Mouse (Mus musculus) MEL (cell line): ENCODE data around the gene Flrt2. TPM values are rescaled to one million over a fixed set of nuclear protein-coding genes. Genes with fewer than 3 reads are reported as not detected.
"Not testable (repeated sequence)": the region's sequence is repeated elsewhere in the genome, so short reads cannot be mapped to it uniquely, and the experiment has no call there.

ENCODE experiments used
- DNase-seq: peaks from one replicate; pipeline ENCODE4 v3.0.0; 2011; ENCODE audit warnings: low read depth, low spot score
- H3K27ac ChIP-seq: 2 replicates; pipeline ENCODE4 v1.5.1; 2012; ENCODE audit warnings: low read depth, mild to moderate bottlenecking, control low read depth, low read length, moderate library complexity; ENCODE audit not compliant: control insufficient read depth
- H3K27me3 ChIP-seq, 2 experiments: fragments of 150-350 bp in 1 of 2; sonication (generic) in 1 of 2; 2 replicates each; pipeline ENCODE4 v1.6.1; 2012; ENCODE audit warnings: low read length in 2 of 2, mild to moderate bottlenecking in 2 of 2, improper control_type of control experiment in 1 of 2, moderate library complexity in 1 of 2; ENCODE audit not compliant: insufficient read depth in 2 of 2, control insufficient read depth in 1 of 2
- H3K36me3 ChIP-seq, 2 experiments: 2 replicates each; pipeline ENCODE4 v1.6.1; 2012 to 2014; ENCODE audit warnings: low read length in 2 of 2, improper control_type of control experiment in 1 of 2, inconsistent platforms in 1 of 2, mild to moderate bottlenecking in 1 of 2; ENCODE audit not compliant: insufficient read depth in 2 of 2, control insufficient read depth in 1 of 2
- H3K4me1 ChIP-seq, 2 experiments: fragments of 150-350 bp in 1 of 2; sonication (generic) in 1 of 2; 2 replicates each; pipeline ENCODE4 v1.6.1; 2012; ENCODE audit warnings: low read length in 2 of 2, improper control_type of control experiment in 1 of 2, mild to moderate bottlenecking in 1 of 2; ENCODE audit not compliant: insufficient read depth in 2 of 2, control insufficient read depth in 1 of 2
- H3K4me3 ChIP-seq, 2 experiments: fragments of 150-350 bp in 1 of 2; sonication (generic) in 1 of 2; 2 replicates each; pipeline ENCODE4 v1.5.1; 2012; ENCODE audit warnings: low read depth in 2 of 2, low read length in 2 of 2, mild to moderate bottlenecking in 2 of 2, moderate library complexity in 2 of 2, control low read depth in 1 of 2, improper control_type of control experiment in 1 of 2; ENCODE audit not compliant: control insufficient read depth in 1 of 2, insufficient read depth in 1 of 2
- H3K79me2 ChIP-seq: 2 replicates; pipeline ENCODE4 v1.6.1; 2012; ENCODE audit warnings: mild to moderate bottlenecking, low read length, moderate library complexity; ENCODE audit not compliant: control insufficient read depth, poor library complexity, insufficient read depth
- H3K9ac ChIP-seq: 2 replicates; pipeline ENCODE4 v1.6.1; 2012; ENCODE audit warnings: low read depth, mild to moderate bottlenecking, control low read depth, low read length, moderate library complexity; ENCODE audit not compliant: control insufficient read depth, poor library complexity, severe bottlenecking
- H3K9me3 ChIP-seq: fragments of 150-350 bp; sonication (generic); replicated peaks from 2 replicates; pipeline ENCODE4 v1.6.1; 2012; ENCODE audit warnings: mild to moderate bottlenecking, low read length, improper control_type of control experiment, moderate library complexity; ENCODE audit not compliant: insufficient read depth
- BHLHE40 ChIP-seq: IDR thresholded peaks from 2 replicates; pipeline ENCODE4 v1.6.1; 2012; ENCODE audit warnings: low read depth, mild to moderate bottlenecking, inconsistent platforms, low read length, improper control_type of control experiment, borderline replicate concordance
- CHD1 ChIP-seq: IDR thresholded peaks from 2 replicates; pipeline ENCODE4 v1.6.1; 2012; ENCODE audit warnings: low read depth, mild to moderate bottlenecking, inconsistent platforms, low read length, improper control_type of control experiment
- CTCF ChIP-seq, 3 experiments: IDR thresholded peaks in 2 of 3; conservative IDR thresholded peaks in 1 of 3; 2 replicates each; pipeline ENCODE4 v1.5.1; 2011 to 2012; ENCODE audit warnings: low read length in 3 of 3, low read depth in 2 of 3, mild to moderate bottlenecking in 2 of 3, improper control_type of control experiment in 1 of 3, inconsistent platforms in 1 of 3, mixed read lengths in 1 of 3, moderate library complexity in 1 of 3; ENCODE audit not compliant: control insufficient read depth in 1 of 3, insufficient read depth in 1 of 3, poor library complexity in 1 of 3, severe bottlenecking in 1 of 3
- E2F4 ChIP-seq: IDR thresholded peaks from 2 replicates; pipeline ENCODE4 v1.6.1; 2011; ENCODE audit warnings: low read depth, low read length, improper control_type of control experiment, borderline replicate concordance
- EP300 ChIP-seq, 2 experiments: IDR thresholded peaks; 2 replicates each; pipeline ENCODE4 v1.6.1; 2011; ENCODE audit warnings: improper control_type of control experiment in 2 of 2, low read length in 2 of 2, low read depth in 1 of 2, mild to moderate bottlenecking in 1 of 2
- GABPA ChIP-seq: IDR thresholded peaks from 2 replicates; pipeline ENCODE4 v1.6.1; 2012; ENCODE audit warnings: low read depth, mild to moderate bottlenecking, inconsistent platforms, low read length, improper control_type of control experiment, moderate library complexity
- JUND ChIP-seq: IDR thresholded peaks from 2 replicates; pipeline ENCODE4 v1.6.1; 2011; ENCODE audit warnings: low read depth, mild to moderate bottlenecking, improper control_type of control experiment, low read length
- MAFK ChIP-seq: IDR thresholded peaks from 2 replicates; pipeline ENCODE4 v1.6.1; 2011; ENCODE audit warnings: low read depth, mild to moderate bottlenecking, low read length, improper control_type of control experiment, borderline replicate concordance
- MAX ChIP-seq: IDR thresholded peaks from 2 replicates; pipeline ENCODE4 v1.6.1; 2011; ENCODE audit warnings: low read length, improper control_type of control experiment
- MEF2A ChIP-seq: IDR thresholded peaks from 2 replicates; pipeline ENCODE4 v1.6.1; 2014; ENCODE audit warnings: low read depth, mild to moderate bottlenecking, inconsistent platforms, low read length, improper control_type of control experiment; ENCODE audit not compliant: poor library complexity, insufficient replicate concordance, severe bottlenecking; ENCODE audit errors: extremely low read depth
- MXI1 ChIP-seq: IDR thresholded peaks from 2 replicates; pipeline ENCODE4 v1.6.1; 2011; ENCODE audit warnings: mild to moderate bottlenecking, low read depth, low read length, improper control_type of control experiment
- MYB ChIP-seq: IDR thresholded peaks from 2 replicates; pipeline ENCODE4 v1.6.1; 2011; ENCODE audit warnings: mild to moderate bottlenecking, low read depth, low read length, improper control_type of control experiment
- MYC ChIP-seq: IDR thresholded peaks from 2 replicates; pipeline ENCODE4 v1.6.1; 2011; ENCODE audit warnings: low read depth, mild to moderate bottlenecking, low read length, improper control_type of control experiment, moderate library complexity
- NRF1 ChIP-seq: IDR thresholded peaks from 2 replicates; pipeline ENCODE4 v1.6.1; 2014; ENCODE audit warnings: low read depth, mild to moderate bottlenecking, inconsistent platforms, low read length, improper control_type of control experiment, moderate library complexity; ENCODE audit not compliant: poor library complexity, insufficient read depth, severe bottlenecking
- POLR2A ChIP-seq, 2 experiments: IDR thresholded peaks; 2 replicates each; pipeline ENCODE4 v1.6.1; 2011 to 2012; ENCODE audit warnings: low read length in 2 of 2, mild to moderate bottlenecking in 2 of 2, control low read depth in 1 of 2, improper control_type of control experiment in 1 of 2, low read depth in 1 of 2, moderate library complexity in 1 of 2; ENCODE audit not compliant: control insufficient read depth in 1 of 2, insufficient read depth in 1 of 2, poor library complexity in 1 of 2
- RCOR1 ChIP-seq: IDR thresholded peaks from 2 replicates; pipeline ENCODE4 v1.6.1; 2012; ENCODE audit warnings: low read depth, mild to moderate bottlenecking, inconsistent platforms, low read length, improper control_type of control experiment
- SIN3A ChIP-seq: IDR thresholded peaks from 2 replicates; pipeline ENCODE4 v1.6.1; 2012; ENCODE audit warnings: low read length, improper control_type of control experiment, inconsistent platforms
- TAL1 ChIP-seq: IDR thresholded peaks from 2 replicates; pipeline ENCODE4 v1.6.1; 2012; ENCODE audit warnings: mild to moderate bottlenecking, inconsistent platforms, low read length, moderate library complexity, mixed read lengths
- TBP ChIP-seq: IDR thresholded peaks from 2 replicates; pipeline ENCODE4 v1.8.0; 2011; ENCODE audit warnings: low read depth, low read length, improper control_type of control experiment
- TCF12 ChIP-seq: IDR thresholded peaks from 2 replicates; pipeline ENCODE4 v1.6.1; 2014; ENCODE audit warnings: low read depth, mild to moderate bottlenecking, inconsistent platforms, low read length, improper control_type of control experiment, moderate library complexity
- ZC3H11A ChIP-seq: IDR thresholded peaks from 2 replicates; pipeline ENCODE4 v1.6.1; 2012; ENCODE audit warnings: low read depth, mild to moderate bottlenecking, inconsistent platforms, low read length, improper control_type of control experiment
- ZMIZ1 ChIP-seq: IDR thresholded peaks from 2 replicates; pipeline ENCODE4 v1.6.1; 2012; ENCODE audit warnings: low read depth, mild to moderate bottlenecking, inconsistent platforms, low read length, improper control_type of control experiment, moderate library complexity
- ZNF384 ChIP-seq: IDR thresholded peaks from 2 replicates; pipeline ENCODE4 v1.6.1; 2012; ENCODE audit warnings: low read depth, mild to moderate bottlenecking, inconsistent platforms, low read length, improper control_type of control experiment
- polyA plus RNA-seq, 2 experiments: library from polyadenylated mRNA; stranded (reverse) in 1 of 2; unstranded in 1 of 2; fragments of >175 nt in 1 of 2; fragments of >200 nt in 1 of 2; gene quantifications; 2 replicates each; pipeline versions ENCODE4 v1.2.1 to v1.2.4; 2012; ENCODE audit warnings: low replicate concordance in 2 of 2, low read depth in 1 of 2; ENCODE audit not compliant: insufficient read length in 2 of 2, insufficient read depth in 1 of 2, missing spikeins in 1 of 2
- total RNA-seq: library from RNA; depleted of rRNA; stranded (reverse); fragments of 300-350 nt; gene quantifications from 2 replicates; pipeline ENCODE4 v1.2.3, GENCODE M21; 2012; rRNA removed

Gene Flrt2
- total RNA-seq (not detected in 2 replicates), polyA plus RNA-seq (not detected)

DNA sequence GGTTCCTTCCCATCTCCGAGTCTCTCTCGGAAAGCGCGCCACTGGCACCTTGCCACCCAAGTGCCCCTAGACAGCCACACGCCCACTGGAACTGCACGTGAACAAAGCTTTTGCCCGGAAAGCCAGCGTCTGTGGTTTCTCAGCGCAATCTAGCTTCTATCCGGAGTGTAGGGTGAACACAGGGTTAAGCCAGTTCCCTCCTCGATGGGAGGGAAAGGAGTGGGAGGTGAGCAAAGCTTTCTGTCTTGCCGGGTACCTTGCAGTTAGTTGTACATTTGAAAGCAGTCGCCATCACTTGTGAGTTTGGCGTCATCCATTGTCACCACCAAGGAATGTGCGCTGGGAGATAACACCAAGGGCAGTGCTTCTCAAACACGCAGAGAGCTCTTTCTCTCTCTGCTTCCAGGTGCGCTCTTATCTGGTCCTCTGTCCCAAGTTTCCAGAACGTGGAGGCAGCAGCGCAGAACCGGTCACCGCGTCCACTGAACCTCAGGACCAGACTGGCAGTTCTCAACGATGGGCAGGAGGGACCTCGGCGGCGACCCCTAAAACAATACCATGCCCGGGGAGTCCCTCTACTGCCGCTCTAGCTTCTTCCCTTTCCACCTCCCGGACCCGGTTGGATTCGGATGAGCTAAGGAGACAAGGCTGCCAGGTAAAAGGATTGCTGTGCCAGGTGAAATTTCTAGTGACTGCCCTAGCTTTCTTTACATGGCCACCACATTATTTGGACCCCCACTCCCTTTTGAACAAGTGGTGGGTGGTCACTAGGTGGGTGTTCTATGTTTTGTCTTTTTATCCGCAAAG, at the start of gene Flrt2:
Gene Flrt2 (plus strand): TSS at position 266 of the 807 bp plus-strand sequence.
- Histone ChIP-seq H3K27ac (no peak within 1 kb of the TSS), H3K4me3 (no peak within 1 kb of the TSS), H3K4me1 (no peaks in the 10 kb centered on the region), H3K9ac (no peak within 1 kb of the TSS), H3K36me3 (no peaks in the 10 kb centered on the region), H3K27me3 (no peaks in the 10 kb centered on the region), H3K9me3 (no peaks in the 10 kb centered on the region), H3K79me2 (no peaks in the 10 kb centered on the region)
- no peak for DNase-seq
- no peak for TF ChIP-seq JUND
- no peak for TF ChIP-seq MXI1
- TF ChIP-seq RCOR1, result no peak
- TF ChIP-seq ZNF384, result no peak
- no peak for TF ChIP-seq MAX
- no peak for TF ChIP-seq ZMIZ1
- no peak for TF ChIP-seq MAFK
- TF ChIP-seq TBP, result no peak

- no peak for DNase-seq
- Histone ChIP-seq H3K4me1 (no peaks in the 10 kb centered on the region), H3K4me3 (no peak overlapping the region), H3K9ac (no peak overlapping the region), H3K27ac (no peak overlapping the region), H3K36me3 (no peaks in the 10 kb centered on the region), H3K27me3 (no peaks in the 10 kb centered on the region), H3K79me2 (no peaks in the 10 kb centered on the region), H3K9me3 (no peaks in the 10 kb centered on the region)
- TF ChIP-seq CHD1 (no peak), TCF12 (no peak), NRF1 (no peak), TAL1 (no peak), E2F4 (no peak), RCOR1 (no peak), MXI1 (no peak), BHLHE40 (no peak), ZNF384 (no peak), ZC3H11A (no peak), MEF2A (no peak), MYB (no peak), POLR2A (IDR thresholded peaks at IDR 0.05; ENCODE audit: control insufficient read depth in 1 of 2, insufficient read depth in 1 of 2, low read depth in 1 of 2, low read length in 2 of 2, poor library complexity in 1 of 2) (no peak), MYC (no peak), ZMIZ1 (no peak), GABPA (no peak), MAFK (no peak), SIN3A (no peak), EP300 (IDR thresholded peaks at IDR 0.05; ENCODE audit: low read depth in 1 of 2, low read length in 2 of 2) (no peak), CTCF (IDR thresholded peaks at IDR 0.05 in 2 of 3, conservative IDR thresholded peaks at IDR 0.05 in 1 of 3; ENCODE audit: control insufficient read depth in 1 of 3, insufficient read depth in 1 of 3, low read depth in 2 of 3, low read length in 3 of 3, poor library complexity in 1 of 3, severe bottlenecking in 1 of 3) (no peak)
Observed at GRCm38 (mm10) chr12:95642226-95642625, 49.8 kb upstream of the Flrt2 start.

DNA sequence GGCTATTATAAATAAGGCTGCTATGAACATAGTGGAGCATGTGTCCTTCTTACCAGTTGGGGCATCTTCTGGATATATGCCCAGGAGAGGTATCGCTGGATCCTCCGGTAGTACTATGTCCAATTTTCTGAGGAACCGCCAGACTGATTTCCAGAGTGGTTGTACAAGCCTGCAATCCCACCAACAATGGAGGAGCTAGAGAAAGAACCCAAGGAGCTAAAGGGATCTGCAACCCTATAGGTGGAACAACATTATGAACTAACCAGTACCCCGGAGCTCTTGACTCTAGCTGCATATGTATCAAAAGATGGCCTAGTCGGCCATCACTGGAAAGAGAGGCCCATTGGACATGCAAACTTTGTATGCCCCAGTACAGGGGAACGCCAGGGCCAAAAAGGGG, 44.8 kb upstream of the Flrt2 start:
- H3K36me3 ChIP-seq, H3K27ac ChIP-seq, H3K9me3 ChIP-seq, H3K4me3 ChIP-seq, H3K4me1 ChIP-seq, H3K9ac ChIP-seq, H3K79me2 ChIP-seq, DNase-seq, H3K27me3 ChIP-seq: not testable (repeated sequence)
